Mouse (Mus musculus): ENCODE data around the gene Ccdc110. TPM values are rescaled to one million over a fixed set of nuclear protein-coding genes. Genes with fewer than 3 reads are reported as not detected.

Gene Ccdc110
- total RNA-seq (2021), result not detected in 2 replicates
- long read RNA-seq, experiment 1, result 0 reads
- long read RNA-seq, experiment 2, result 0 reads

DNA sequence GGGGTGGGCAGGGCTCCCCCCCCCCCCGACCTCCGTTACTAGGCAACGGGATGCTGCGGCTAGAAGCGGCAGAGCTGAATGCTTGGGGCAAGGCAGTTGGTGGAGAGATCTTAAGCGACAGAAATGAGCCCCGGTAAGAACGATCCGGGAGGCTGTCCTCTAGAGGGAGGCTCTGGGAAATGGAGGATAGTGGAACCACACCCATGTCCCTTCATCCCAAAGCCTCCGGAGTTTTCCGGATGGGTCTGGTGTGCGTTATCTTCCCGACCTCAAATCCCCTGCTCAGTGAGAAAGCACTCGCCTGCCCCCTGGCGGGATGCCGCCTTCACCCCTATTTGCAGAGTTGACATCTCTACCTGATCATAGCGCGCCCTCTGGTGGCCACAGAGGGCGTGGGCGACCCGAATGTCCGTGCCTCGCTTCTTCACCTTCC, at the start of gene Ccdc110:
Gene Ccdc110, plus strand, starts transcription at position 38 of the 433 bp plus-strand sequence.
- peak; percentile 98 for DNase-seq

DNA sequence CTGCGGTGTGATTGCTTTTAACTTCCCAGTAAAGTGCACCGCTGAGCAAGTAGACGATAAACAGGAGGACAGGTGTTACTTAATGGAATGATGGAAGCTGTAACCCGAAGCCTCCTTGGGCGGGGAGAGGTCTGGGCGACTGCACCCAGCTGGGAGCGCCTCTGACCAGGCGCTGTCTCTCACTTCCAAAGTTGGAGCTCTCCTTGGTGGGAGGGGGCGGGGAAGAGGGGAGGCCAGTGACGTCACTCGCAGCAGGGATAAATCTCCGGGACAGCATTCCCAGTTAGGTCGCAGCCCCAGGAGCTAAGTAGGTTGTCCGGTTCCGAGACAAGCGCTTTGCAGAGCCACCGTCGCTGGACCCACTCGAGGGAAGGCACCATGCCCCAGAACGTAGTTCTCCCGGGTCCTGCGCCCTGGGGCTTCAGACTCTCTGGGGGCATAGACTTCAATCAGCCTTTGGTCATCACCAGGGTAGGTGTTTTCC, 49.2 kb upstream of the Ccdc110 start, which contains the start of gene Pdlim3:
Gene Pdlim3, plus strand, starts transcription at position 260 of the 484 bp plus-strand sequence.
- DNase-seq, result peak; percentile 55

DNA sequence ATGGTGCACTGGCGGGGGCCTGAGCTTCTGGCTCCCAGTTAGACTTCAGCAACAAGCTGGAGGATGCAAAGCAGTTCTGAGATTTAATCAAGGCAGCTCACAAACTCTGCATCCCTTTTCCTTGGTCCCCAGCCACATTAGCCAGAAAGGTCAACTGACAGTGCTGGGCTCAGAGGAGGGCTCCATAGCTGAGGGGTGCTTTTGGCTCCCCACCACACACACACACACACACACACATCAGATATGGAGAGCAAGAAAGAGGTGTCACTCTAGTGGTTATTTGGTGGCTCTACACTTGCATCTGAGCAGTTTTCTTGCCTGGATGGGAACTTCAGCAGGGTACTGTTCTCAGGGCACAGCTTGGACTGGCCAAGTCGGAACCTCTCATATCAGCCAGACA, 48.6 kb upstream of the Ccdc110 start:
- DNase-seq, result no peak

- no peak for DNase-seq
Observed at GRCm38 (mm10) chr8:45889737-45890136, 44.7 kb upstream of the Ccdc110 start.

GRCm38 (mm10) chr8:45896590-45896989, 37.8 kb upstream of the Ccdc110 start:
- DNase-seq, result no peak

- DNase-seq, result peak; percentile 17
Observed at GRCm38 (mm10) chr8:45899783-45900182, 34.6 kb upstream of the Ccdc110 start.

DNA sequence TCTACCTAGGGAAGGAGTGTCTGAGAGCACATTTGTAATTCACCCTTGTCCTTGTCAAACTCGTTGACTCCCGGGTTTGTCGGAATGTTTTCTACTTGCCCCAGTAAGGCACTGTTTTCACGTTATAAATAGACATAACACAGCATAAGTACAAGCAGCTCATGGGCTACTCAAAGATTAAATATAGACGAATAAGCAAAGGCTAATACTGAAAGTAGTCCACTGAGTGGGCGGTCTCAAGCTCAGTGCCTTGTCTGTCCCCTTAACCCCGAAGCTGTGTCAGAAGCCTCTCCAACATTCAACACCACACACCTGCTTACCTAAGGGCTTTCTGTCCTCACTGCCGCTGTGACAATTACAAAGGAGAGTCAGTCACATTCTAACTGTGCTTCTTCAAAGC, 32.8 kb upstream of the Ccdc110 start:
- DNase-seq, result no peak

DNA sequence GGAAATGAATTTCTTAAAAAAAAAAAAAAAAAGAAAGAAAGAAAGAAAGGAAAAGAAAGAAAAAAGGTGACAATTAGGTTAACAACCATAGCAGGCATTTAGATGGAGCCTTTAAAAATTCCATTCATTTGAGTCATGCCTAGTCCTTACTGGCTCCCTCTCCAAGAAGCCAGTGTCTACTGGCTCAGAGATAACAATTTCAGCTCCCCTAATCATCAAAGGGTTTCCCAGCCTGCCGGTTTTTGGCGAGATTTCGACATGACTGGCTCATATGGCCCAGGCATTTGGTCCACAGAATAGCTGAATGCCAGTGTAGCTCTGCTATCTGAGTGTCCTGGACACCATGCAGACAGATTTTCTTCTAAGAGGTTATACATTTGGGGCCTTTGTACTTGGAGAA, 30.8 kb upstream of the Ccdc110 start:
- DNase-seq, result peak; percentile 16

GRCm38 (mm10) chr8:45905591-45906250, 28.7 kb upstream of the Ccdc110 start:
- DNase-seq, result no peak

DNA sequence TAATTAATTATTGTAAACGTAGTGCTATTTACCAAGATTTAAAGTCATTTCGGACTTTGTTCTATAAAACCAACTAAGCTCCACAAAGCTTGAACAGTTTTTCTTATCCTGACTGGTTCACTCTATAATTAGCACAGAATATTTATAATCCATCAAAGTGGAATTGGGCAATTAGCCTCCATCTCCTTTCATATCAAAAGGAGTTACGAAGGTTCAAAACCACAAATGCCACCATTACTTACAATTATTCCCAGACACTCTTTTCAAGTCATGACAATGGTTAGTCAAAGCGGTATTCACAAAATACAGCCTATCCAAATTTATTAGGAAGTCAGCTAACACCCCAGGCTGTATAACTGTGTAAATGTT, 28.2 kb upstream of the Ccdc110 start:
- no peak for DNase-seq

GRCm38 (mm10) chr8:45913707-45914106, 20.7 kb upstream of the Ccdc110 start:
- no peak for DNase-seq

DNA sequence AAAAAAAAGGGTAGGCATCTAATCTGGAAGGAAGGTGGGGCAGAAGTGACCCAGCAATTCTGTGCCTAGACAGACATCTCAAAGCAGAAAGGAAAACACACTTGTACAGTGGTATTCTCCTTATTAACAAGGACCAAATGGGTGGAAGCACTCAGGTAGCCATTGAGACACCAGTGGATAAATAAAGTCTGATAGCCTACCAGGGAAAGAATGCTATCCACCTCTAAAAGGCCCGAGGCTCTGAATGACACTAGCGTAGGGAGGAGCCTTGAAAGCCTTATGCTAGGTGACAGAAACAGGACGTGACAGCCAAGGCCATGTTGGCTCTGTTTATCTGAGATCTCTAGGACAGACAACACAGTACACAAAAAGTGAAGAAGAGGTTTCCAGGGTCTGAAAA, 17.9 kb upstream of the Ccdc110 start:
- DNase-seq, result no peak

DNA sequence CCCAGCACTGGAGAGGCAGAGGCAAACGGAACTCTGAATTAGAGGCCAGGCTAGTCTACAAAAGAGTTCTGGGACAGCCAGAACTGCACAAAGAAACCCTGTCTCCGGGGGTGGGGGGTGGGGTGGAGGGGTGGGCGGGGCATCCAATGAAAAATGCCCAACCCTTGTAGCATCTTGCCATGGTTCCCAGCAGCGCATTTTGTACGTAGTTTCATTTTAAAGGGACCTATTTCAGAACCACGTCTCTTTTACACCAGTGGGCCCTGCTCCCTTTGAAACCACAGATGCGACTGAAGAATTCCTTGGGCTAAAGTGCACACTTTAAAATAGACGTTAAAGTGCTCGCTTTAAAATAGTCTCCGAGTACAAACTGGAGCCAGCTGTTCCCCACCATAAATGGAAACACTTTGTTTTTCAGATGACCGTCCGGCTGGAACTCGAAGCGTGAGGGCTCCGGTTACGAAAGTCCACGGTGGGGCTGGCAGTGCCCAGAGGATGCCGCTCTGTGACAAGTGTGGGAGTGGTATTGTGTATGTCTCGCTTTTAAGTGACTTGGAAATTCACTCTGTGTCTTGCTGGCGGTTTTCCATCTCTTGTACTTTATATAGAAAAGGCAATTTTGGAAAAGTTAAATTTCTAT, 17.3 kb upstream of the Ccdc110 start:
- no peak for DNase-seq

- DNase-seq, result no peak
Observed at GRCm38 (mm10) chr8:45918891-45919290, 15.5 kb upstream of the Ccdc110 start.

DNA sequence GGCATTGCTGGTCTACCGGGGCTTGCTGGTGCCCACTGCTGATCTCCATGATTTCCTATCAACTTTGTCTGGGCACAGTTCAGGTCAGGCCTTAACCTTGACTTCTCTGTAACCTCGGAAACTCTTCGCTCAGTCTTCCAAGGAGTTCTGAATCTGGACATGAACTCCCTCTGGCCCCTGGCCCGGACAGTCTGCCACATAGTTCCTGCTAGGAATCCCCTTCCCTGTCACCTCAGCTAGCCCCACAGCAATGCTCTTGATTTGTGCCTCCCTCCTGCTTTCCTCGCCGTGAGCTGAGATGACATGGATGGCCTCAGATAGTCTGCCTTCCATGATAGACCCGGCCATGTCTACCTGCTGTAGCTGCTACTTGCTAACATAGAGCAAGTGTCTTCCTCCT, 14.0 kb upstream of the Ccdc110 start:
- no peak for DNase-seq

- DNase-seq, result no peak
Observed at GRCm38 (mm10) chr8:45922116-45922515, 12.3 kb upstream of the Ccdc110 start.

GRCm38 (mm10) chr8:45936986-45937385, 2.6 kb downstream of the Ccdc110 start:
- DNase-seq, result no peak

DNA sequence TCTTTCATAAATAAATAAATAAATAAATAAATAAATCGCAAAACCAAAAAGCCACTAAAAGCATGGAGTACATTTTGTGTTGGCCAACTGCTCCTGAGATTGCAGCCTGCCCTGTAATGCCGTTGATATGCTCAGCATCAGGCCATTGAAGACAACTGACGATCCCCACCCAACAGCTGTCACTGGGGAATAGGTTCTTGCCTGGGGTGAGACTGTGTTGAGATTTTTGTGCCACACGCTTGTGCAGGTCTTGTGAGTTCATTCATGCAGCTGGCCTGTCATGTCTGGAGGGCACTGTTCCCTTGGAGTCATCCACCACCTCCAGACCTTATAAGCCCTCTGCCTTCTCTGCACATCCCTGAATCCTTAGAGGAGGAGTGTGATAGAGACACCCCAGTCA, 11.9 kb downstream of the Ccdc110 start:
- no peak for DNase-seq

GRCm38 (mm10) chr8:45950622-45951021, 16.2 kb downstream of the Ccdc110 start:
- DNase-seq, result no peak

GRCm38 (mm10) chr8:45970894-45971293, 36.5 kb downstream of the Ccdc110 start:
- no peak for DNase-seq

GRCm38 (mm10) chr8:45973988-45974505, 39.6 kb downstream of the Ccdc110 start:
- DNase-seq, result no peak

DNA sequence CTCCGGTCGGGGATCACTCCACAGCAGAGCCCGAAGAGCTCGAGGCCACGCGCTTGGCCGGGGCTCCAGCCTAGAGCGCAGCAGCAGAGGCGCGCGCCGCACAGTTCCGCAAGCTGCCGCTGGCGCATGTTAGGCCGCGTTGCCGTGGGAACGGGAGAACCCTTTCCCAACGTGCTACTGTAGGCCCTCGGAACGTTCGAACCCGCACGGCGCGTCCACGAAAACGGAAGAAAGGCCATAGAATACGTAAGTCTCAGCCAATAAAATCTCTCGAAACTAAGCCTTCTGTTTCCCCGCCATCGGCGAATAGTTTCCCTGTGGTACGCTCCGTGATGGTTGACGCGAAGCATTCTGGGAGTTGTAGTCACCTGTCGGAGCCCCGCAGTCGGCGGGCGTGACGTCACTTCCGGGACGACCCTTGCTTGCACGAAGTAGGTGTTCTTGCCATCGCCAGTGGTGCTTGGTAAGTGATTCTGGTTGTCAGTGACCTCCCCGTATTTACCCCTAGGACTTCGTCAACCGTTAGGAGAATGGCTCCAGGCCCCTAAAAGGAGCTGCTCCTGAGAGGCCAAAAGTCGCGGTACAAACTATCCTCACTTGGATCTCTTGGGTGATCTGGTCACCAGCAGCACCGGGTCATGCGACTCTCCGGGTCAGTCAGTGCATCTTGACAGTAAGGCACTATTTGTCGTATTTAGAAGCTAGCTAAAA, 40.9 kb downstream of the Ccdc110 start, which contains the start of the genes 1700029J07Rik and Ufsp2:
Gene 1700029J07Rik, minus strand, starts transcription at position 127 of the 711 bp plus-strand sequence.
Gene Ufsp2, plus strand, starts transcription at position 403 of the 711 bp plus-strand sequence.
- peak; percentile 96 for DNase-seq
